Mouse (Mus musculus) E14TG2a.4 (cell line): Measurements from ENCODE around the gene Rimkla.

Experiments used
- H3K27me3 ChIP-seq: 2 replicates; pipeline ENCODE4 v1.6.1; 2014; ENCODE audit warnings: low read length, control low read depth; ENCODE audit not compliant: insufficient read depth
- H3K36me3 ChIP-seq: 2 replicates; pipeline ENCODE4 v1.6.1; 2014; ENCODE audit warnings: low read length, control low read depth; ENCODE audit not compliant: insufficient read depth
- H3K4me1 ChIP-seq: replicated peaks from 2 replicates; pipeline ENCODE4 v1.6.1; 2014; ENCODE audit warnings: low read depth, low read length, control low read depth
- H3K4me3 ChIP-seq: replicated peaks from 2 replicates; pipeline ENCODE4 v1.5.1; 2014; ENCODE audit warnings: mild to moderate bottlenecking, low read length
- H3K9me3 ChIP-seq: 2 replicates; pipeline ENCODE4 v1.6.1; 2014; ENCODE audit warnings: low read length, control low read depth
- CTCF ChIP-seq: conservative IDR thresholded peaks from 2 replicates; pipeline ENCODE4 v1.5.1; 2014; ENCODE audit warnings: low read length
- NANOG ChIP-seq: IDR thresholded peaks from 2 replicates; pipeline ENCODE4 v1.6.1; 2014; ENCODE audit warnings: borderline replicate concordance, low read length, mixed read lengths
- POU5F1 ChIP-seq: IDR thresholded peaks from 2 replicates; pipeline ENCODE4 v1.6.1; 2014; ENCODE audit warnings: low read length, borderline replicate concordance

Gene Rimkla

GRCm38 (mm10) chr4:119489666-119490065 is 2.8 kb downstream of the Rimkla start:
- Histone ChIP-seq H3K36me3 (no peaks in the 10 kb centered on the region), H3K4me1 (peaks cover 25% of the 10 kb centered on the region), H3K4me3 (no peak overlapping the region)

GRCm38 (mm10) chr4:119484882-119485281 is 7.5 kb downstream of the Rimkla start:
- Histone ChIP-seq H3K36me3 (no peaks in the 10 kb centered on the region), H3K9me3 (no peaks in the 10 kb centered on the region), H3K4me1 (peaks cover 27% of the 10 kb centered on the region), H3K4me3 (no peak overlapping the region), H3K27me3 (peaks cover 30% of the 10 kb centered on the region)
- TF ChIP-seq CTCF, result no peak
- TF ChIP-seq NANOG, result no peak
- TF ChIP-seq POU5F1, result no peak

More at GRCm38 (mm10) chr4:119489666-119490065, 2.8 kb downstream of the Rimkla start:
- H3K27me3 ChIP-seq, result peaks cover 49% of the 10 kb centered on the region
- no peaks in the 10 kb centered on the region for H3K9me3 ChIP-seq
- TF ChIP-seq CTCF (no peak), NANOG (no peak), POU5F1 (no peak)

DNA sequence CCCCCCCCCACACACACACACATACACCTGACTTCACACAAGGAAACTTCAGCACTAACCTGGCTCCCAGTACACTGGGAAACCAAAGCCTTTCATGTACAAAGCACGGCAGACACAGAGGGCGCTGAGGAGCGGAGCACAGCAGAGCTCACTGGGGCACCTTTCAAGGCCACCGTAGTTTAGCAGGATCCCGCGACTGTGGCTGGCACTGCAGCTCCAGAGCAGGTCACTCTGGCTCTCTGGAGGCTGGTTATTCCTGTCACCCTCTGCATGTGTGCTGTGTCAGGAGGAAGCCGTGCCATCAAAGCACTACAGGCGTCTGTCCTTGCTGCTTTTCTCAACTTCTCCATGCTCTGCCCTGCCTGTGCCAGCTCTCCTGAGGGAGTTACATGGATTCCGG is 9.4 kb downstream of the Rimkla start:
- no peak for TF ChIP-seq CTCF
- TF ChIP-seq NANOG, result no peak
- TF ChIP-seq POU5F1, result no peak
- Histone ChIP-seq H3K36me3 (no peaks in the 10 kb centered on the region), H3K4me1 (peaks cover 27% of the 10 kb centered on the region), H3K9me3 (no peaks in the 10 kb centered on the region), H3K27me3 (peaks cover 30% of the 10 kb centered on the region), H3K4me3 (no peak overlapping the region)

DNA sequence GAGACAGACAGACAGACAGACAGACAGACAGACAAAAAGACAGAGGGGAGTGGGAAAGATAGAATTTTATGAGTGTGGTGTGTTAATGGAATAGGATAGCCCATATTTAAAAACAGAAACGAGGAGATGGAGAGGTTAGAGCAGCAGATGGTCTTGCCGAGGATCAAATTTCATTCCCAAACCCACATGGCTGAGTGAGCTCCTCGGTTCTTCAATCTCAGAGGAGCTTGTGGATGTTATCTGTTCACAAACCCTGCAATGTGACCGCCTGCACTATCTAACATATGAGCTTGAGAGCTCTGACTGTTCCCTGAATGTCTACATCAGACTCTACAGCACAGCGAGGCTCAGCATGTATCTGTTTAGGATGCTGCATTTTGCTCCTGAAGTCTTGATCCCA is 19.3 kb downstream of the Rimkla start:
- Histone ChIP-seq H3K9me3 (no peaks in the 10 kb centered on the region), H3K36me3 (no peaks in the 10 kb centered on the region), H3K4me1 (peaks cover 3% of the 10 kb centered on the region), H3K4me3 (no peak overlapping the region), H3K27me3 (peaks cover 28% of the 10 kb centered on the region)
- no peak for TF ChIP-seq NANOG
- TF ChIP-seq CTCF, result no peak
- TF ChIP-seq POU5F1, result no peak

GRCm38 (mm10) chr4:119472545-119472944 is 19.9 kb downstream of the Rimkla start:
- no peak for TF ChIP-seq CTCF
- TF ChIP-seq NANOG, result no peak
- TF ChIP-seq POU5F1, result no peak
- Histone ChIP-seq H3K4me3 (no peak overlapping the region), H3K36me3 (no peaks in the 10 kb centered on the region), H3K27me3 (peaks cover 31% of the 10 kb centered on the region), H3K4me1 (peaks cover 9% of the 10 kb centered on the region), H3K9me3 (no peaks in the 10 kb centered on the region)

DNA sequence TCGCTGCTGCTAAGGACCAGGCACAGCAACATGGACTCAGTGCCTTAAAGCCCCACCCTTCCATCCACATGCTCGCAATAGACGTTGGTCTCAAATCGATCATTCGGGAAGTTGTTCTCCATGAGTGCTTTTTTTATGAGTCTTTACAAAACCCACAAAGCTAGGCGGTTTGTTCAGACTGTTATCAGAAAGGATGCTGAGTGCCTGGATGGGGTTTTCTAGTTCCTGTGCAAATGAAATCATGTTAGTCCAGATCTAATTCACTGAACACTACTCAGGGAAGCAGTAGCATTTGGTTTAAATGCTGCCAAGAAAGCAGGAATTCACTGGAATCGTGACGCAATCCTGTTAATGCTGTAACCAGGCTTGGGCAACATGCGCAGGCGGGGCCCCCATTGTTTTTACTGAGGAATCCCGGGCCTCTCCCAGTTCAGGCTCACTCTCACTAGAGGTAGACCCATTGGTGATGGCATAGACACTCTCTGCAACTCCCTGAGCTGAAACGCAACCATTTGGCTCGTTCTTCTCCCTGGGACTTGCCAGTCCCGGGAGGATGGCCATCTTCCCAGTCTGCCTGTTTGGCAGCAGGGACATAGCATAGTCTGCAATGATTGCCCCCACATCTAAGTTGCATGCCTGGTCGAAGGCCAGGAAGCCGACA is 24.6 kb downstream of the Rimkla start:
- no peak for TF ChIP-seq POU5F1
- no peaks in the 10 kb centered on the region for H3K9me3 ChIP-seq
- no peaks in the 10 kb centered on the region for H3K36me3 ChIP-seq
- H3K4me3 ChIP-seq, result no peak overlapping the region; the same call in 1 of the 2 replicates
- H3K4me1 ChIP-seq, result peaks cover 14% of the 10 kb centered on the region
- H3K27me3 ChIP-seq, result peaks cover 26% of the 10 kb centered on the region

- H3K27me3 ChIP-seq, result peaks cover 30% of the 10 kb centered on the region
- no peaks in the 10 kb centered on the region for H3K9me3 ChIP-seq
- H3K4me1 ChIP-seq, result peaks cover 16% of the 10 kb centered on the region
- no peaks in the 10 kb centered on the region for H3K36me3 ChIP-seq
- TF ChIP-seq POU5F1 (no peak), NANOG (no peak), CTCF (no peak)
- no peak overlapping the region for H3K4me3 ChIP-seq
These were observed 26.6 kb downstream of the Rimkla start for GRCm38 (mm10) chr4:119465841-119466240.

GRCm38 (mm10) chr4:119463756-119464419 is 28.5 kb downstream of the Rimkla start:
- H3K36me3 ChIP-seq, result no peaks in the 10 kb centered on the region
- peaks cover 19% of the 10 kb centered on the region for H3K4me1 ChIP-seq
- H3K9me3 ChIP-seq, result no peaks in the 10 kb centered on the region
- H3K27me3 ChIP-seq, result peaks cover 25% of the 10 kb centered on the region
- no peak overlapping the region for H3K4me3 ChIP-seq
- TF ChIP-seq NANOG, result no peak
- TF ChIP-seq POU5F1, result no peak
- TF ChIP-seq CTCF, result no peak
